Mouse (Mus musculus) thymus, adult 2 months (tissue): ENCODE results near the gene Atad5.

Experiments
- CTCF ChIP-seq: fragments of 200-500 bp; IDR thresholded peaks from 2 replicates; pipeline ENCODE4 v1.5.1; 2012; ENCODE audit warnings: mild to moderate bottlenecking, control low read depth, low read length, moderate library complexity, borderline replicate concordance; ENCODE audit not compliant: control insufficient read depth, poor library complexity, insufficient read depth; ENCODE audit errors: extremely low read depth
- POLR2A ChIP-seq: fragments of 200-500 bp; IDR thresholded peaks from 2 replicates; pipeline ENCODE4 v1.6.1; 2012; ENCODE audit warnings: mild to moderate bottlenecking, low read length, control low read depth, moderate library complexity; ENCODE audit not compliant: control insufficient read depth, poor library complexity, insufficient read depth; ENCODE audit errors: extremely low read depth

DNA sequence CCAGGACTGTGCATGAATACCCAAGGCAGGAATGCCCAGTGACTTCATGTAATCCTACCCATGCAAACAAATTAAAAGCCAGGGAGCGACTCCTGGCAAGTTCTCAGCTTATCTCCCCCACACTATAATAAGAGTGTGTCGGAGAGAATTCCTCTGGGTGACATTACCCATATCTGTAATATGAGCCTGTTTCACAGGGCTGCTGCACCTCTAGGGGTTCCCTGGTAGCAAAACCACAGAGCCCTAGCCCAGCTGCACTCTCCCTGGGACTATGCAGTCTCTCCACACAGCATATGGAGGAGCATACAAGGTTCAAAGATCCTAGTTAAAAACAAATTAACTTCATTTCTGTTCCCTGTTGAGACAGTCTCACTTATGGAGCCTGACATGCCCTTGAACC lies 39.1 kb upstream of the Atad5 start:
- TF ChIP-seq CTCF, result no peak
- TF ChIP-seq POLR2A, result no peak
